Mouse (Mus musculus) stomach, postnatal 0 days (tissue): Measurements from ENCODE around the gene Col4a4.

ENCODE experiments used
- CTCF ChIP-seq: IDR thresholded peaks from 2 replicates; pipeline ENCODE4 v1.5.1; 2016; ENCODE audit warnings: antibody characterized with exemption, low read depth, mild to moderate bottlenecking, moderate library complexity
- EP300 ChIP-seq: optimal IDR thresholded peaks from 2 replicates; pipeline ENCODE3; 2016; ENCODE audit warnings: antibody characterized with exemption

DNA sequence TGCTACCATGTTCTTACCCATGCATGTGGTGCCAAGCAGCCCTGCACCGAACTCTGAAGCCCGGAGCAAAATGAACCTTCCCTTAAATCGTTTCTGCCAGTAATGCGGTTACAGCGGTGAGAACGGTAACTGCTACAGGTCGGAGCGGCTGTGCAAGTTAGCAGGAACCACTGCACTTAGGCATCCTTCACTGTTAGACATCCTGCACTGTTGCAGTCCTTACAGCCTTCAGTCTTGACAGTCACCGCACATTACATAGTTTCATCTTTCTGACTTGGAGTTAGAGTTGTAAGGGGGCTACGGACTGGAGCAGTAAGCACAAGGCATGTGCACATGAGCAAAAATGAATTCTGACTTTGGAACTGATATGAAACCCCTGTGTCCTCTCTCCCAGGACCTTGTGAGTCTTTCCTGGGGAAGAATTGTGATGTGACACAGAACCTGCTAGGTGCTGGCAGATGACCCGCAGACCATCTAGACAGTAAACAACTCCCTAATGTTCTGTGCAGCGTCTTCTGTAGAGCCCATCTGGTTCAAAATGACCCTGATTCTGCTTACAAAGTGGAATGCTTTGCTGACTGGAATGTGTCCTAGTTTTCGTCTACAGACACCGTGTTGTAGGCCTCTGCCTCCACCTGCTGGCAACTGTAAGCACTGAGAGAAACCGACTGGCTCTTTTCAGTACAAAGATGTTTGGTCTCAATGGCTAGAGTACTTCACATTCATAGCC is 153.6 kb downstream of the Col4a4 start:
- TF ChIP-seq CTCF, result peak; percentile 98
- TF ChIP-seq EP300, result no peak
